Mouse (Mus musculus) liver, adult 2 months (tissue): ENCODE measurements at regions not wholly inside any gene's neighbourhood (a gene's known extent, or its start where the extent isn't known, plus 50 kb on each side); places are given as distances from the start of the nearest gene placed in this dataset.

Experiments
- CTCF ChIP-seq: fragments of 200-500 bp; IDR thresholded peaks from 2 replicates; pipeline ENCODE4 v1.5.1; 2011; ENCODE audit warnings: low read depth, low read length, control low read depth
- POLR2A ChIP-seq: fragments of 200-500 bp; IDR thresholded peaks from 2 replicates; pipeline ENCODE4 v1.6.1; 2011; ENCODE audit warnings: low read length, control low read depth; ENCODE audit not compliant: insufficient read depth; ENCODE audit errors: extremely low read depth

DNA sequence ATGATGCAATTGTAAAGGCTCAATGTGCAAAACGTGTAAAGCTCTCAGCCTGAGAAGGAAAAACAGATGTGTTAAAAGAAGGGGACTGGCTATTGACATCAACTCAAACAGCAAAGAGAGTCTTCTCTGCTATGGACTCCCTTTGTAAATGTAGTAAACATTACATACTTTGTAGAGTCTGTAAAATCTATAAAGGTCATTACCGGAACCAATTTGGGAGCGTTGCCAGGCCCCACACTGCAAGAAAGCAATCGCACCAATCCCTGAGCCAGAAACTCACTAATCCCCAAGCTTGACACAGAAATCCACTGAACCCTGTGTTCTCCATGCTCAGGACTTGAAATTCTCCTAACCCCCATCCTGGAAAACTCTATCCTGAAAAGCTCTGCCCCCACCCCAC is 697.2 kb upstream of the Tenm4 start:
- TF ChIP-seq POLR2A = no peak
- no peak for TF ChIP-seq CTCF
